Mouse (Mus musculus) embryo, embryonic 10.5 days (tissue): ENCODE measurements at regions not wholly inside any gene's neighbourhood (a gene's known extent, or its start where the extent isn't known, plus 50 kb on each side); places are given as distances from the start of the nearest gene placed in this dataset.
A peak's percentile ranks its signal among the peaks of the same experiment; 100 is the strongest.

Experiments
- DNase-seq: peaks from one replicate; pipeline ENCODE4 v3.0.0-alpha.2; 2015; ENCODE audit warnings: low spot score

DNA sequence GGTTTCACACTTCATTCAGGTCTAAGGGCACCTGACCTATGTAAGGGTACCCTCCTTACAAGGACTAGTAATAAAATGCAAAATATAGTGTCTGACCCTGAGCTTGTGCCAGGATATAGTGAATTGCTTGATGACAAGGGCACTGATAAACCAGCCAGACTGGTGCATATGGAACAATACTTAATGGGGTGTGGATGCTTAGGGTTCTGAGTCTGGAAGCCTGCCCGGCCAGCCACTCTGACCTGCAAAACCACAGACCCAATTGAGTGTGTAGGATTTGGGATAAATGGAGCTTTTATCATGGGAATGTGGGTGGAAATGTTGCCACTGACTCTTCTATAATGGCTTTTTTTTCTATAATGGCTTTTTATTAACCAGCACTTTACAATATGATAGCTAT is 1838.7 kb upstream of the Dsel start:
- no peak for DNase-seq

DNA sequence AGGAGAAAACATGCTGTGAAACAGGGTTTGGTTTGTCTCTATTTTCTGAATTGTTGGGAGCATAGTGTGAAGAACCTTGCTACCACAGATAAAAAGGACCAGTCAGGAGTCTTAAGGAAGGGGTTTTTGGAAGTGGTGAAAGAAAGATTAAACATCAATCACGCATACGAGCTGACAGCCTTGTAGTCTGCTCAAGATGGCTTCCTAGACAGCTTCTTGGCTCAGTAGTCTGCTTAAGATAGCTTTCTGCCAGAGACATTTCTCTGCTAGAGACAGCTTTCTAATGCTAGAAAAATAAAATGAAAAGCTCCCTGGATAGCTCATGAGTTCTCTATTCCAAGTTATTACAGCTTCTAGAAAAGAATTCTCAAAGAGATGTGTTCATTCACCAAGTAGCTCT is 1823.9 kb upstream of the Dsel start:
- DNase-seq: no peak

GRCm38 (mm10) chr1:113676301-113676871 is 1811.7 kb upstream of the Dsel start:
- peak; percentile 3 for DNase-seq

GRCm38 (mm10) chr1:113630898-113631297 is 1766.2 kb upstream of the Dsel start:
- no peak for DNase-seq
